Mouse (Mus musculus) MEL (cell line): ENCODE measurements around the gene Fam13a. TPM values are rescaled to one million over a fixed set of nuclear protein-coding genes. Genes with fewer than 3 reads are reported as not detected.
A peak's percentile ranks its signal among the peaks of the same experiment; 100 is the strongest.

Experiments
- DNase-seq: peaks from one replicate; pipeline ENCODE4 v3.0.0; 2011; ENCODE audit warnings: low read depth, low spot score
- H3K27ac ChIP-seq: 2 replicates; pipeline ENCODE4 v1.5.1; 2012; ENCODE audit warnings: low read depth, mild to moderate bottlenecking, control low read depth, low read length, moderate library complexity; ENCODE audit not compliant: control insufficient read depth
- H3K27me3 ChIP-seq, 2 experiments: fragments of 150-350 bp in 1 of 2; sonication (generic) in 1 of 2; 2 replicates each; pipeline ENCODE4 v1.6.1; 2012; ENCODE audit warnings: low read length in 2 of 2, mild to moderate bottlenecking in 2 of 2, improper control_type of control experiment in 1 of 2, moderate library complexity in 1 of 2; ENCODE audit not compliant: insufficient read depth in 2 of 2, control insufficient read depth in 1 of 2
- H3K36me3 ChIP-seq, 2 experiments: 2 replicates each; pipeline ENCODE4 v1.6.1; 2012 to 2014; ENCODE audit warnings: low read length in 2 of 2, improper control_type of control experiment in 1 of 2, inconsistent platforms in 1 of 2, mild to moderate bottlenecking in 1 of 2; ENCODE audit not compliant: insufficient read depth in 2 of 2, control insufficient read depth in 1 of 2
- H3K4me1 ChIP-seq, 2 experiments: fragments of 150-350 bp in 1 of 2; sonication (generic) in 1 of 2; 2 replicates each; pipeline ENCODE4 v1.6.1; 2012; ENCODE audit warnings: low read length in 2 of 2, improper control_type of control experiment in 1 of 2, mild to moderate bottlenecking in 1 of 2; ENCODE audit not compliant: insufficient read depth in 2 of 2, control insufficient read depth in 1 of 2
- H3K4me3 ChIP-seq, 2 experiments: fragments of 150-350 bp in 1 of 2; sonication (generic) in 1 of 2; 2 replicates each; pipeline ENCODE4 v1.5.1; 2012; ENCODE audit warnings: low read depth in 2 of 2, low read length in 2 of 2, mild to moderate bottlenecking in 2 of 2, moderate library complexity in 2 of 2, control low read depth in 1 of 2, improper control_type of control experiment in 1 of 2; ENCODE audit not compliant: control insufficient read depth in 1 of 2, insufficient read depth in 1 of 2
- H3K79me2 ChIP-seq: 2 replicates; pipeline ENCODE4 v1.6.1; 2012; ENCODE audit warnings: mild to moderate bottlenecking, low read length, moderate library complexity; ENCODE audit not compliant: control insufficient read depth, poor library complexity, insufficient read depth
- H3K9ac ChIP-seq: 2 replicates; pipeline ENCODE4 v1.6.1; 2012; ENCODE audit warnings: low read depth, mild to moderate bottlenecking, control low read depth, low read length, moderate library complexity; ENCODE audit not compliant: control insufficient read depth, poor library complexity, severe bottlenecking
- H3K9me3 ChIP-seq: fragments of 150-350 bp; sonication (generic); replicated peaks from 2 replicates; pipeline ENCODE4 v1.6.1; 2012; ENCODE audit warnings: mild to moderate bottlenecking, low read length, improper control_type of control experiment, moderate library complexity; ENCODE audit not compliant: insufficient read depth
- BHLHE40 ChIP-seq: IDR thresholded peaks from 2 replicates; pipeline ENCODE4 v1.6.1; 2012; ENCODE audit warnings: low read depth, mild to moderate bottlenecking, inconsistent platforms, low read length, improper control_type of control experiment, borderline replicate concordance
- E2F4 ChIP-seq: IDR thresholded peaks from 2 replicates; pipeline ENCODE4 v1.6.1; 2011; ENCODE audit warnings: low read depth, low read length, improper control_type of control experiment, borderline replicate concordance
- EP300 ChIP-seq, 2 experiments: IDR thresholded peaks; 2 replicates each; pipeline ENCODE4 v1.6.1; 2011; ENCODE audit warnings: improper control_type of control experiment in 2 of 2, low read length in 2 of 2, low read depth in 1 of 2, mild to moderate bottlenecking in 1 of 2
- MAFK ChIP-seq: IDR thresholded peaks from 2 replicates; pipeline ENCODE4 v1.6.1; 2011; ENCODE audit warnings: low read depth, mild to moderate bottlenecking, low read length, improper control_type of control experiment, borderline replicate concordance
- MAZ ChIP-seq: IDR thresholded peaks from 2 replicates; pipeline ENCODE4 v1.6.1; 2012; ENCODE audit warnings: low read depth, mild to moderate bottlenecking, inconsistent platforms, low read length, improper control_type of control experiment
- MEF2A ChIP-seq: IDR thresholded peaks from 2 replicates; pipeline ENCODE4 v1.6.1; 2014; ENCODE audit warnings: low read depth, mild to moderate bottlenecking, inconsistent platforms, low read length, improper control_type of control experiment; ENCODE audit not compliant: poor library complexity, insufficient replicate concordance, severe bottlenecking; ENCODE audit errors: extremely low read depth
- MXI1 ChIP-seq: IDR thresholded peaks from 2 replicates; pipeline ENCODE4 v1.6.1; 2011; ENCODE audit warnings: mild to moderate bottlenecking, low read depth, low read length, improper control_type of control experiment
- MYB ChIP-seq: IDR thresholded peaks from 2 replicates; pipeline ENCODE4 v1.6.1; 2011; ENCODE audit warnings: mild to moderate bottlenecking, low read depth, low read length, improper control_type of control experiment
- NRF1 ChIP-seq: IDR thresholded peaks from 2 replicates; pipeline ENCODE4 v1.6.1; 2014; ENCODE audit warnings: low read depth, mild to moderate bottlenecking, inconsistent platforms, low read length, improper control_type of control experiment, moderate library complexity; ENCODE audit not compliant: poor library complexity, insufficient read depth, severe bottlenecking
- POLR2A ChIP-seq, 2 experiments: IDR thresholded peaks; 2 replicates each; pipeline ENCODE4 v1.6.1; 2011 to 2012; ENCODE audit warnings: low read length in 2 of 2, mild to moderate bottlenecking in 2 of 2, control low read depth in 1 of 2, improper control_type of control experiment in 1 of 2, low read depth in 1 of 2, moderate library complexity in 1 of 2; ENCODE audit not compliant: control insufficient read depth in 1 of 2, insufficient read depth in 1 of 2, poor library complexity in 1 of 2
- POLR2AphosphoS2 ChIP-seq: IDR thresholded peaks from 2 replicates; pipeline ENCODE4 v1.6.1; 2011; ENCODE audit warnings: low read length, improper control_type of control experiment
- RAD21 ChIP-seq: IDR thresholded peaks from 2 replicates; pipeline ENCODE4 v1.6.1; 2011; ENCODE audit warnings: mild to moderate bottlenecking, low read depth, low read length, improper control_type of control experiment
- SMC3 ChIP-seq: IDR thresholded peaks from 2 replicates; pipeline ENCODE4 v1.6.1; 2011; ENCODE audit warnings: low read depth, low read length, improper control_type of control experiment
- TAL1 ChIP-seq: IDR thresholded peaks from 2 replicates; pipeline ENCODE4 v1.6.1; 2012; ENCODE audit warnings: mild to moderate bottlenecking, inconsistent platforms, low read length, moderate library complexity, mixed read lengths
- TBP ChIP-seq: IDR thresholded peaks from 2 replicates; pipeline ENCODE4 v1.8.0; 2011; ENCODE audit warnings: low read depth, low read length, improper control_type of control experiment
- UBTF ChIP-seq: IDR thresholded peaks from 2 replicates; pipeline ENCODE4 v1.6.1; 2012; ENCODE audit warnings: low read depth, mild to moderate bottlenecking, inconsistent platforms, low read length, improper control_type of control experiment, moderate library complexity, borderline replicate concordance; ENCODE audit not compliant: insufficient read depth
- USF2 ChIP-seq, 2 experiments: IDR thresholded peaks; 2 replicates each; pipeline ENCODE4 v1.6.1; 2011 to 2012; ENCODE audit warnings: improper control_type of control experiment in 2 of 2, low read length in 2 of 2, borderline replicate concordance in 1 of 2, inconsistent platforms in 1 of 2, low read depth in 1 of 2, mild to moderate bottlenecking in 1 of 2; ENCODE audit not compliant: insufficient read depth in 1 of 2
- ZC3H11A ChIP-seq: IDR thresholded peaks from 2 replicates; pipeline ENCODE4 v1.6.1; 2012; ENCODE audit warnings: low read depth, mild to moderate bottlenecking, inconsistent platforms, low read length, improper control_type of control experiment
- ZKSCAN1 ChIP-seq: IDR thresholded peaks from 2 replicates; pipeline ENCODE4 v1.6.1; 2012; ENCODE audit warnings: low read depth, mild to moderate bottlenecking, inconsistent platforms, low read length, improper control_type of control experiment, moderate library complexity
- polyA plus RNA-seq, 2 experiments: library from polyadenylated mRNA; stranded (reverse) in 1 of 2; unstranded in 1 of 2; fragments of >175 nt in 1 of 2; fragments of >200 nt in 1 of 2; gene quantifications; 2 replicates each; pipeline versions ENCODE4 v1.2.1 to v1.2.4; 2012; ENCODE audit warnings: low replicate concordance in 2 of 2, low read depth in 1 of 2; ENCODE audit not compliant: insufficient read length in 2 of 2, insufficient read depth in 1 of 2, missing spikeins in 1 of 2
- total RNA-seq: library from RNA; depleted of rRNA; stranded (reverse); fragments of 300-350 nt; gene quantifications from 2 replicates; pipeline ENCODE4 v1.2.3, GENCODE M21; 2012

Fam13a gene
- total and polyA plus RNA-seq, 3 experiments = not detected

DNA sequence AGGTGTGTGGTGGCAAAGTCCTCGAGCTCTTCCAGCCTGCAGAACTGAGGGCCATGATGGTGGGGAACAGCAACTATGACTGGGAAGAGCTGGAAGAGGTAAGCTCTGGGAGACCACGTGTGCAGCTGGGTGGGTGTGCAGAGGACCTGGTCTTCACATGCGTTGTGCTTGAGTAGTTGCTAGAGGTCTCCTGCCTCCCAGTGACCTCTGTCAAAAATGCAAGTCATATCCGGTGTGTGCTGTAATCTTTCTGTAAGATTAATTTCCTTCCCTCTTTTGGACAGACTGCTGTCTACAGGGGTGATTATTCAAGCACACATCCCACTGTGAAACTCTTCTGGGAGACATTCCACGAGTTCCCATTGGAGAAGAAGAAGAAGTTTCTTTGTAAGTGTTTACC, 107.9 kb downstream of the Fam13a start (continued):
- TF ChIP-seq UBTF = no peak
- peak; percentile 31; the same call in 1 of the 2 replicates for TF ChIP-seq MAFK
- no peak for TF ChIP-seq RAD21
- no peak for TF ChIP-seq E2F4
- TF ChIP-seq BHLHE40 = no peak
- TF ChIP-seq NRF1 = no peak
- no peak for TF ChIP-seq MAZ
- no peak for TF ChIP-seq TAL1
- peak; percentile 84 to 92 for TF ChIP-seq EP300 (IDR thresholded peaks at IDR 0.05; ENCODE audit: low read depth in 1 of 2, low read length in 2 of 2)
- no peak for TF ChIP-seq MYB

DNA sequence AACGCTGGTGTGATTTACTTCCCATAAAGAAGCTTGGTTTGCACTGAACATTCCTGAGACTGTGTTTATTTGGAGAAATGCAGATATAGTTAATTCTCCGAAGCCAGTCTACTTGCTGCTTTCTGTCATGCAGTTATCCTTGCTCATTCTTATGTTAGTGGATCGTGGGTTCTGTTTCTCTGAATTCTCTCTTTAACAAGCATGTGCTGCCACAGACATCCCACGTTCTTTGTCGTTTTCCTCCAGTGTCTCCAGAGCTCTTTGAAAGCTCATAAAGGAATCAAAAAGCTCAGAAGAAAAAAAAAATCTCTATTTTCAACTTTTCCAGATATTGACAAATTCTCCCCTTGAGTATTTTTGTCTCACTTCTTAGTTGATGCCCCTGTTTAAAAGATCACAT, 110.4 kb downstream of the Fam13a start:
- Histone ChIP-seq H3K27ac (no peak overlapping the region), H3K79me2 (no peaks in the 10 kb centered on the region), H3K9ac (no peak overlapping the region), H3K4me3 (no peak overlapping the region), H3K9me3 (no peaks in the 10 kb centered on the region), H3K4me1 (peaks cover 17 to 30% of the 10 kb centered on the region in 2 experiments), H3K36me3 (peaks cover 0 to 29% of the 10 kb centered on the region in 2 experiments; a peak in 2 of 4 replicates), H3K27me3 (no peaks in the 10 kb centered on the region)
- no peak for DNase-seq
- TF ChIP-seq TBP = no peak
- no peak for TF ChIP-seq E2F4
- TF ChIP-seq MAZ = no peak
- TF ChIP-seq ZKSCAN1 = no peak
- no peak for TF ChIP-seq TAL1
- TF ChIP-seq ZC3H11A = no peak
- no peak for TF ChIP-seq MEF2A
- TF ChIP-seq POLR2AphosphoS2 = no peak
- no peak for TF ChIP-seq MXI1
- TF ChIP-seq POLR2A (IDR thresholded peaks at IDR 0.05; ENCODE audit: control insufficient read depth in 1 of 2, insufficient read depth in 1 of 2, low read depth in 1 of 2, low read length in 2 of 2, poor library complexity in 1 of 2) = no peak
- TF ChIP-seq SMC3 = no peak
- no peak for TF ChIP-seq MAFK
- no peak for TF ChIP-seq UBTF
- TF ChIP-seq USF2 (IDR thresholded peaks at IDR 0.05; ENCODE audit: borderline replicate concordance in 1 of 2, insufficient read depth in 1 of 2, low read depth in 1 of 2, low read length in 2 of 2) = no peak
